Mouse (Mus musculus) neural tube, embryonic 15.5 days (tissue): ENCODE data around the gene Aff4. TPM values are rescaled to one million over a fixed set of nuclear protein-coding genes. Genes with fewer than 3 reads are reported as not detected.

Experiments used
- ATAC-seq: fragments of 200-750 bp; cut with Nextera tagmentation; 2 replicates; pipeline ENCODE4 v1.8.0; 2017; ENCODE audit warnings: mild to moderate bottlenecking, moderate TSS enrichment, moderate library complexity; ENCODE audit not compliant: low FRiP score
- H3K27ac ChIP-seq: fragments of 300-500 bp; sonication (generic); replicated peaks from 2 replicates; pipeline ENCODE4 v1.5.1; 2015; ENCODE audit warnings: mild to moderate bottlenecking, inconsistent platforms
- H3K27me3 ChIP-seq: fragments of 300-500 bp; sonication (generic); replicated peaks from 2 replicates; pipeline ENCODE4 v1.6.1; 2015; ENCODE audit warnings: inconsistent platforms
- H3K36me3 ChIP-seq: fragments of 300-500 bp; sonication (generic); 2 replicates; pipeline ENCODE4 v1.6.1; 2015; ENCODE audit warnings: inconsistent platforms
- H3K4me1 ChIP-seq: fragments of 300-500 bp; sonication (generic); 2 replicates; pipeline ENCODE4 v1.6.1; 2015; ENCODE audit warnings: inconsistent platforms
- H3K4me2 ChIP-seq: fragments of 300-500 bp; sonication (generic); 2 replicates; pipeline ENCODE4 v1.6.1; 2015; ENCODE audit warnings: inconsistent platforms, mild to moderate bottlenecking, moderate library complexity
- H3K4me3 ChIP-seq: fragments of 300-500 bp; sonication (generic); replicated peaks from 2 replicates; pipeline ENCODE4 v1.5.1; 2015; ENCODE audit warnings: mild to moderate bottlenecking, inconsistent platforms
- H3K9ac ChIP-seq: fragments of 300-500 bp; sonication (generic); replicated peaks from 2 replicates; pipeline ENCODE4 v1.6.1; 2015; ENCODE audit warnings: mild to moderate bottlenecking, inconsistent platforms
- H3K9me3 ChIP-seq: fragments of 300-500 bp; sonication (generic); replicated peaks from 2 replicates; pipeline ENCODE4 v1.6.1; 2016; ENCODE audit warnings: inconsistent platforms
- WGBS: fragments of 180-500 bp; shearing (Covaris S2); methylation state at CpG from one replicate; pipeline ENCODE4 v1.1.7; 2015; ENCODE audit warnings: mixed read lengths; 5-methylcytosine and 5-hydroxymethylcytosine counted together
- polyA plus RNA-seq: library from polyadenylated mRNA; unstranded; fragments of >200 nt; fragmentation: Nextera tagmentation; extraction: Ambion mirVana; gene quantifications from 2 replicates; pipeline ENCODE4 v1.2.1, GENCODE M21; 2015

The Aff4 gene
- polyA plus RNA-seq, 1 experiment from 2014 or later: 35.5 TPM

GRCm38 (mm10) chr11:53451361-53451760 lies 100.7 kb downstream of the Aff4 start:
- Histone ChIP-seq H3K36me3 (no peaks in the 10 kb centered on the region), H3K4me3 (no peak overlapping the region), H3K9me3 (no peaks in the 10 kb centered on the region), H3K4me1 (no peaks in the 10 kb centered on the region), H3K27ac (no peak overlapping the region), H3K4me2 (no peak overlapping the region), H3K27me3 (peaks cover 21% of the 10 kb centered on the region), H3K9ac (no peak overlapping the region)
- WGBS: 61% methylated on average over 2 of the region's 2 CpGs
- ATAC-seq: no peak

- no peak for ATAC-seq
- H3K27ac ChIP-seq: no peak overlapping the region
- 96% methylated on average over 9 of the region's 9 CpGs for WGBS
- H3K9me3 ChIP-seq: no peaks in the 10 kb centered on the region
- peaks cover 10% of the 10 kb centered on the region for H3K4me1 ChIP-seq
- H3K4me3 ChIP-seq: no peak overlapping the region
- peaks cover 29% of the 10 kb centered on the region for H3K27me3 ChIP-seq
- H3K36me3 ChIP-seq: no peaks in the 10 kb centered on the region
- no peak overlapping the region for H3K9ac ChIP-seq
- no peak overlapping the region for H3K4me2 ChIP-seq
Measured at GRCm38 (mm10) chr11:53452396-53452795, 101.8 kb downstream of the Aff4 start.

GRCm38 (mm10) chr11:53453031-53453430 lies 102.4 kb downstream of the Aff4 start:
- Histone ChIP-seq H3K4me2 (no peak overlapping the region), H3K9me3 (no peaks in the 10 kb centered on the region), H3K27ac (no peak overlapping the region), H3K27me3 (peaks cover 35% of the 10 kb centered on the region), H3K4me1 (peaks cover 12% of the 10 kb centered on the region), H3K36me3 (no peaks in the 10 kb centered on the region), H3K9ac (no peak overlapping the region), H3K4me3 (no peak overlapping the region)
- 87% methylated on average over 5 of the region's 5 CpGs for WGBS
- no peak for ATAC-seq

GRCm38 (mm10) chr11:53456474-53457371 lies 106.1 kb downstream of the Aff4 start, which contains the start of the genes Gm10447 and Shroom1:
TSS of gene Gm10447 (minus strand) at chr11:53457110.
TSS of gene Shroom1 (plus strand) at chr11:53457205.
- ATAC-seq: peak; percentile 63
- Histone ChIP-seq H3K9ac (peak within 1 kb of the TSS; percentile 49), H3K27me3 (peaks cover 66% of the 10 kb centered on the region), H3K9me3 (no peaks in the 10 kb centered on the region), H3K4me3 (peak within 1 kb of the TSS; percentile 43), H3K4me1 (peaks cover 12% of the 10 kb centered on the region), H3K27ac (0 out of 2 replicates have a peak within 1 kb of the TSS, but pooled peaks have one; percentile 37), H3K36me3 (no peaks in the 10 kb centered on the region), H3K4me2 (peak within 1 kb of the TSS; percentile 78)
- 3% methylated on average over 42 of the region's 42 CpGs for WGBS

GRCm38 (mm10) chr11:53457372-53457954 lies 106.8 kb downstream of the Aff4 start:
- peak overlapping the region; percentile 78 for H3K4me2 ChIP-seq

GRCm38 (mm10) chr11:53458996-53459395 lies 108.4 kb downstream of the Aff4 start:
- peaks cover 22% of the 10 kb centered on the region for H3K4me1 ChIP-seq
- no peaks in the 10 kb centered on the region for H3K9me3 ChIP-seq
- no peak overlapping the region for H3K9ac ChIP-seq
- no peak overlapping the region for H3K4me3 ChIP-seq
- WGBS: 67% methylated on average over 3 of the region's 3 CpGs
- no peaks in the 10 kb centered on the region for H3K36me3 ChIP-seq
- H3K27me3 ChIP-seq: peaks cover 89% of the 10 kb centered on the region
- ATAC-seq: no peak
- H3K4me2 ChIP-seq: no peak overlapping the region
- no peak overlapping the region for H3K27ac ChIP-seq

More at GRCm38 (mm10) chr11:53457372-53457954, 106.8 kb downstream of the Aff4 start:
- H3K36me3 ChIP-seq: no peaks in the 10 kb centered on the region
- peak overlapping the region; percentile 49 for H3K9ac ChIP-seq
- 0 out of 2 replicates have a peak overlapping the region, but pooled peaks have one; percentile 37 for H3K27ac ChIP-seq
- 4% methylated on average over 28 of the region's 29 CpGs for WGBS
- H3K4me1 ChIP-seq: peaks cover 12% of the 10 kb centered on the region
- H3K9me3 ChIP-seq: no peaks in the 10 kb centered on the region
- peak overlapping the region; percentile 43 for H3K4me3 ChIP-seq
- ATAC-seq: no peak; the same call in 1 of the 2 replicates
- peaks cover 74% of the 10 kb centered on the region for H3K27me3 ChIP-seq

- 87% methylated on average over 3 of the region's 3 CpGs for WGBS
- H3K27ac ChIP-seq: no peak overlapping the region
- no peaks in the 10 kb centered on the region for H3K9me3 ChIP-seq
- peaks cover 90% of the 10 kb centered on the region for H3K27me3 ChIP-seq
- peaks cover 23% of the 10 kb centered on the region for H3K4me1 ChIP-seq
- H3K36me3 ChIP-seq: no peaks in the 10 kb centered on the region
- no peak overlapping the region for H3K9ac ChIP-seq
- ATAC-seq: no peak
- H3K4me3 ChIP-seq: no peak overlapping the region
- no peak overlapping the region for H3K4me2 ChIP-seq
Measured at GRCm38 (mm10) chr11:53460192-53460591, 109.6 kb downstream of the Aff4 start.

- no peak overlapping the region for H3K9ac ChIP-seq
- no peak overlapping the region for H3K27ac ChIP-seq
- no peaks in the 10 kb centered on the region for H3K36me3 ChIP-seq
- H3K4me1 ChIP-seq: peaks cover 26% of the 10 kb centered on the region
- H3K4me3 ChIP-seq: no peak overlapping the region
- no peak for ATAC-seq
- peaks cover 91% of the 10 kb centered on the region for H3K27me3 ChIP-seq
- H3K4me2 ChIP-seq: no peak overlapping the region
- H3K9me3 ChIP-seq: no peaks in the 10 kb centered on the region
- 25% methylated on average over 5 of the region's 5 CpGs for WGBS
Measured at GRCm38 (mm10) chr11:53461727-53462126, 111.1 kb downstream of the Aff4 start.

- H3K4me2 ChIP-seq: peak overlapping the region; percentile 96
- no peaks in the 10 kb centered on the region for H3K36me3 ChIP-seq
- no peaks in the 10 kb centered on the region for H3K9me3 ChIP-seq
- peak overlapping the region; percentile 41; the same call in 1 of the 2 replicates for H3K9ac ChIP-seq
- H3K4me3 ChIP-seq: peak overlapping the region; percentile 44
- H3K4me1 ChIP-seq: peaks cover 20% of the 10 kb centered on the region
- no peak for ATAC-seq
- peaks cover 84% of the 10 kb centered on the region for H3K27me3 ChIP-seq
- 9% methylated on average over 55 of the region's 55 CpGs for WGBS
- no peak overlapping the region for H3K27ac ChIP-seq
Measured at GRCm38 (mm10) chr11:53463551-53464424, 113.2 kb downstream of the Aff4 start.

GRCm38 (mm10) chr11:53466231-53466971 lies 115.8 kb downstream of the Aff4 start:
- H3K4me2 ChIP-seq: peak overlapping the region; percentile 65
- peaks cover 36% of the 10 kb centered on the region for H3K4me1 ChIP-seq
- WGBS: 9% methylated on average over 40 of the region's 40 CpGs
- H3K36me3 ChIP-seq: no peaks in the 10 kb centered on the region
- H3K27me3 ChIP-seq: peaks cover 68% of the 10 kb centered on the region
- H3K9ac ChIP-seq: peak overlapping the region; percentile 41
- H3K9me3 ChIP-seq: no peaks in the 10 kb centered on the region
- no peak overlapping the region for H3K27ac ChIP-seq
- ATAC-seq: peak; percentile 60
- H3K4me3 ChIP-seq: peak overlapping the region; percentile 37
